Comparison of ENCODE assay signal across 8 mouse cellular contexts in genomic region chrX:16817261-16817769, GRCm38 (mm10). TPM values are rescaled to one million over a fixed set of nuclear protein-coding genes. Genes with fewer than 3 reads are reported as not detected.
DNase-seq lines count a peak whose midpoint lies in the region; ATAC-seq and TF ChIP-seq lines count a peak whose summit lies in the region.

Gene Maob, minus strand, starts transcription at chrX:16817366.

- no peaks in the 10 kb centered on the region for H3K36me3 ChIP-seq in embryonic facial prominence, embryonic 14.5 days (ENCODE audit: control insufficient read depth, insufficient read depth, low read length)
- H3K36me3 ChIP-seq in heart, embryonic 13.5 days: no peaks in the 10 kb centered on the region
- no peaks in the 10 kb centered on the region for H3K36me3 ChIP-seq in liver, postnatal 0 days (replicated peaks; ENCODE audit: insufficient read depth, low read length)

- TF ChIP-seq CTCF in liver, postnatal 0 days (IDR thresholded peaks at IDR 0.05; ENCODE audit: low read depth): no peak

- peak; percentile 57; the same call in 1 of the 2 replicates for ATAC-seq in embryonic facial prominence, embryonic 14.5 days (ENCODE audit: low read depth)
- ATAC-seq in heart, embryonic 13.5 days (ENCODE audit: extremely low read depth, insufficient number of reproducible peaks, low FRiP score, low TSS enrichment): no peak
- peak; percentile 88 for ATAC-seq in liver, postnatal 0 days

- no peak within 1 kb of the TSS for H3K27ac ChIP-seq in embryonic facial prominence, embryonic 14.5 days (replicated peaks; ENCODE audit: low read depth, low read length)
- H3K27ac ChIP-seq in heart, embryonic 13.5 days (replicated peaks): no peak within 1 kb of the TSS
- H3K27ac ChIP-seq in liver, postnatal 0 days (ENCODE audit: low read depth): peak within 1 kb of the TSS; percentile 75

- TF ChIP-seq EP300 in liver, postnatal 0 days (IDR thresholded peaks at IDR 0.05; ENCODE audit: low read depth): no peak

- no peaks in the 10 kb centered on the region for H3K9me3 ChIP-seq in embryonic facial prominence, embryonic 14.5 days (ENCODE audit: control insufficient read depth, low read length)
- no peaks in the 10 kb centered on the region for H3K9me3 ChIP-seq in heart, embryonic 13.5 days
- H3K9me3 ChIP-seq in liver, postnatal 0 days (ENCODE audit: low read length): no peaks in the 10 kb centered on the region

- peak within 1 kb of the TSS; percentile 53 for H3K4me2 ChIP-seq in embryonic facial prominence, embryonic 14.5 days (ENCODE audit: low read depth, low read length)
- H3K4me2 ChIP-seq in heart, embryonic 13.5 days: peak within 1 kb of the TSS; percentile 65
- H3K4me2 ChIP-seq in liver, postnatal 0 days (ENCODE audit: low read depth, low read length): peak within 1 kb of the TSS; percentile 47

- H3K27me3 ChIP-seq in embryonic facial prominence, embryonic 14.5 days (replicated peaks; ENCODE audit: control insufficient read depth, insufficient read depth, low read length): no peaks in the 10 kb centered on the region
- no peaks in the 10 kb centered on the region for H3K27me3 ChIP-seq in heart, embryonic 13.5 days (replicated peaks)
- H3K27me3 ChIP-seq in liver, postnatal 0 days (ENCODE audit: insufficient read depth, low read length): no peaks in the 10 kb centered on the region

- DNase-seq in frontal cortex, postnatal 10 days (ENCODE audit: low spot score in 2 of 2): peak; percentile 3 to 7
- no peak for DNase-seq in frontal cortex, postnatal 36 days (ENCODE audit: low spot score in 2 of 2)
- peak; percentile 24 for DNase-seq in embryonic facial prominence, embryonic 14.5 days (ENCODE audit: low spot score)
- peak; percentile 8 to 41 for DNase-seq in kidney, postnatal 25 days
- DNase-seq in liver, postnatal 0 days: peak; percentile 43
- DNase-seq in ovary, postnatal 14 days (ENCODE audit: low spot score): peak; percentile 6
- no peak for DNase-seq in spleen, postnatal 36 days (ENCODE audit: low spot score in 2 of 2)

- H3K9ac ChIP-seq in embryonic facial prominence, embryonic 14.5 days (ENCODE audit: low read depth, low read length): peak within 1 kb of the TSS; percentile 59
- H3K9ac ChIP-seq in heart, embryonic 13.5 days: peak within 1 kb of the TSS; percentile 70
- H3K9ac ChIP-seq in liver, postnatal 0 days (replicated peaks): no peak within 1 kb of the TSS

- 16% methylated on average over 15 of the region's 18 CpGs for WGBS in embryonic facial prominence, embryonic 14.5 days
- 22% methylated on average over 15 of the region's 18 CpGs for WGBS in heart, embryonic 13.5 days
- 14% methylated on average over 18 of the region's 18 CpGs for WGBS in liver, postnatal 0 days (ENCODE audit: insufficient replicate concordance)

- no peaks in the 10 kb centered on the region for H3K4me1 ChIP-seq in embryonic facial prominence, embryonic 14.5 days (ENCODE audit: control insufficient read depth, insufficient read depth, low read length)
- no peaks in the 10 kb centered on the region for H3K4me1 ChIP-seq in heart, embryonic 13.5 days
- no peaks in the 10 kb centered on the region for H3K4me1 ChIP-seq in liver, postnatal 0 days (ENCODE audit: insufficient read depth)

- H3K4me3 ChIP-seq in embryonic facial prominence, embryonic 14.5 days (ENCODE audit: low read depth, low read length): peak within 1 kb of the TSS; percentile 33
- H3K4me3 ChIP-seq in heart, embryonic 13.5 days: peak within 1 kb of the TSS; percentile 46
- H3K4me3 ChIP-seq in liver, postnatal 0 days (ENCODE audit: low read depth, low read length): peak within 1 kb of the TSS; percentile 40

RNA-seq across cellular contexts. Expression of gene Maob, which starts in this region (rescaled TPM):
- polyA plus RNA-seq in embryonic facial prominence, embryonic 14.5 days (2014; fragmentation: Nextera tagmentation; extraction: Ambion mirVana): 17.1 and 17.8 TPM in 2 replicates
- 7.9 and 9.2 TPM in 2 replicates for polyA plus RNA-seq in heart, embryonic 13.5 days (2015; fragmentation: Nextera tagmentation; extraction: Ambion mirVana)
- polyA plus RNA-seq in liver, postnatal 0 days (2015; fragmentation: Nextera tagmentation; extraction: Ambion mirVana): 74.5 and 76.7 TPM in 2 replicates

Comparison
In these comparisons a context has a peak if more than half of its experiments do, and no peak if none do; other contexts are left out.
1. DNase-seq: peak in frontal cortex, postnatal 10 days (2 of 2), embryonic facial prominence, embryonic 14.5 days (single experiment), kidney, postnatal 25 days (2 of 2), liver, postnatal 0 days (single experiment) and ovary, postnatal 14 days (single experiment); none in frontal cortex, postnatal 36 days (0 of 2) and spleen, postnatal 36 days (0 of 2).
2. Peak in every context shown above with its lines, with median percentiles within 50 percentile points of each other: H3K4me2 ChIP-seq and H3K4me3 ChIP-seq.